Mouse (Mus musculus) forebrain, postnatal 0 days (tissue): ENCODE data around the gene Cnr2. TPM values are rescaled to one million over a fixed set of nuclear protein-coding genes. Genes with fewer than 3 reads are reported as not detected.

ENCODE experiments used
- ATAC-seq: fragments of 200-750 bp; cut with Nextera tagmentation; 2 replicates; pipeline ENCODE4 v1.8.0; 2017; ENCODE audit warnings: mild to moderate bottlenecking, moderate library complexity
- DNase-seq: peaks from one replicate; pipeline ENCODE4 v3.0.0-alpha.2; 2015
- H3K27ac ChIP-seq: fragments of 300-500 bp; sonication (generic); 2 replicates; pipeline ENCODE4 v1.5.1; 2014; ENCODE audit warnings: low read depth, mild to moderate bottlenecking, antibody characterized with exemption, low read length, moderate library complexity, mixed read lengths
- H3K27me3 ChIP-seq: fragments of 300-500 bp; sonication (generic); 2 replicates; pipeline ENCODE4 v1.6.1; 2014; ENCODE audit warnings: mild to moderate bottlenecking, low read length, mixed read lengths; ENCODE audit not compliant: insufficient read depth
- H3K36me3 ChIP-seq: fragments of 300-500 bp; sonication (generic); 2 replicates; pipeline ENCODE4 v1.6.1; 2014; ENCODE audit warnings: mild to moderate bottlenecking, moderate library complexity; ENCODE audit not compliant: insufficient read depth
- H3K4me1 ChIP-seq: fragments of 300-500 bp; sonication (generic); 2 replicates; pipeline ENCODE4 v1.6.1; 2014; ENCODE audit warnings: antibody characterized with exemption; ENCODE audit not compliant: insufficient read depth
- H3K4me2 ChIP-seq: fragments of 300-500 bp; sonication (generic); 2 replicates; pipeline ENCODE4 v1.6.1; 2014; ENCODE audit warnings: low read depth, mild to moderate bottlenecking, moderate library complexity
- H3K4me3 ChIP-seq: fragments of 300-500 bp; sonication (generic); 2 replicates; pipeline ENCODE4 v1.5.1; 2014; ENCODE audit warnings: low read depth, low read length, mixed read lengths
- H3K9ac ChIP-seq: fragments of 300-500 bp; sonication (generic); 2 replicates; pipeline ENCODE4 v1.6.1; 2014; ENCODE audit warnings: mild to moderate bottlenecking
- H3K9me3 ChIP-seq: fragments of 300-500 bp; sonication (generic); 2 replicates; pipeline ENCODE4 v1.6.1; 2016; ENCODE audit warnings: low read length
- CTCF ChIP-seq: sonication (generic); IDR thresholded peaks from 2 replicates; pipeline ENCODE4 v1.5.1; 2016; ENCODE audit warnings: antibody characterized with exemption, control low read depth, low read depth
- WGBS: fragments of 180-500 bp; shearing (Covaris S2); extraction: QIAGEN DNeasy Blood & Tissue Kit; methylation state at CpG from one replicate; pipeline ENCODE4 v1.1.7; 2014; 5-methylcytosine and 5-hydroxymethylcytosine counted together
- polyA plus RNA-seq: library from polyadenylated mRNA; unstranded; fragments of >200 nt; fragmentation: Nextera tagmentation; extraction: Ambion mirVana; gene quantifications from 2 replicates; pipeline ENCODE4 v1.2.1, GENCODE M21; 2015
- total RNA-seq: library from RNA; depleted of rRNA; stranded (reverse); fragments of >200 nt; gene quantifications from 2 replicates; pipeline ENCODE4 v1.2.3, GENCODE M21; 2014; rRNA removed

Gene Cnr2
- total and polyA plus RNA-seq, 2 experiments from 2014 or later, result 0.17 to 0.24 TPM

DNA sequence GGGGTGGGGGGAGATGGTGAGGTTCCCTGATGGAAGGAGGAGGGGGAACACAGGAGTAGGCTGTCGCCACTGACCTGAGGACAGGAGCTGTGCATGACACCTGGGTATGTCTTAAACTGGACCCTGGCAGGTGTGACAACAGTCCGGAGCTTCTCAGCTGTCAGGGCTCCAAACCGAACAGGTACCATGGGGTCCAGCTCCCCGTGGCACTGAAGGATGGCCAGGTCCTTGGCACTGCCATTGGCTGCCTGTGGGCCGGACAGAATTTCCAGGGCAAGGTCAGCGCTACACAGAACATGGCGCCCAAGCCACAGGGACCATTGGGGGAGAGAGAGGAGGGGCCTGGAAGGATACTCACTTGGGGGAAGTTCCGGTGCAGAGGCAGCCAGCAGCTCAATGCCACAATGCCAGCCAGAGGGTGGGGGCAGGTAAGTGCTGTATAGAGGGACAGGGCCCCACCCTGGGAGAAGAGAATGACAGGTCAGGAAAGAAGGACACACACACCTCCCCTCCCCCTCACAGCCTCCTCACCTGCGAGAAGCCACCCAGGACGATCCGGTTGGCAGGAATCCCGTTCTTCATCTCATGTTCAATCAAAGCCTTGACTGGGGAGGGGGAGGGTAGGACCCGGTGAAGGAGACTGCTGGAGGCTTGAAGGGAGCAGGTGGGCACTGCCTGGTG lies 74.0 kb downstream of the Cnr2 start:
- H3K36me3 ChIP-seq, result peaks cover 47% of the 10 kb centered on the region
- ATAC-seq (no peak), DNase-seq (no peak)
- H3K27me3 ChIP-seq, result no peaks in the 10 kb centered on the region
- peaks cover 15% of the 10 kb centered on the region; the same call in 1 of the 2 replicates for H3K4me1 ChIP-seq
- no peak overlapping the region for H3K4me2 ChIP-seq
- H3K27ac ChIP-seq, result no peak overlapping the region
- no peak overlapping the region for H3K9ac ChIP-seq
- no peak for TF ChIP-seq CTCF
- 85% methylated on average over 13 of the region's 13 CpGs for WGBS
- no peaks in the 10 kb centered on the region for H3K9me3 ChIP-seq
- H3K4me3 ChIP-seq, result no peak overlapping the region

Other genes with a start within 250 kb of the Cnr2 start
- 0.10 and 0.46 TPM in 2 replicates for gene Ifnlr1, start 209.1 kb upstream of the Cnr2 start, total RNA-seq
- 0.08 and 0.09 TPM in 2 replicates for gene Ifnlr1, start 209.1 kb upstream of the Cnr2 start, polyA plus RNA-seq
- 0.62 TPM in 1 of 2 replicates, not detected in the other for gene Il22ra1, start 167.2 kb upstream of the Cnr2 start, total RNA-seq
- gene Il22ra1, start 167.2 kb upstream of the Cnr2 start, polyA plus RNA-seq, result not detected in 2 replicates
- gene Myom3, start 135.7 kb upstream of the Cnr2 start, total RNA-seq, result 1.1 and 1.4 TPM in 2 replicates
- 1.7 and 2.6 TPM in 2 replicates for gene Myom3, start 135.7 kb upstream of the Cnr2 start, polyA plus RNA-seq
- gene Srsf10, start 39.6 kb upstream of the Cnr2 start, total RNA-seq, result 96.4 and 114 TPM in 2 replicates
- 131 and 143 TPM in 2 replicates for gene Srsf10, start 39.6 kb upstream of the Cnr2 start, polyA plus RNA-seq
- gene Pnrc2, start 21.5 kb upstream of the Cnr2 start, total RNA-seq, result 64.4 and 75.0 TPM in 2 replicates
- gene Pnrc2, start 21.5 kb upstream of the Cnr2 start, polyA plus RNA-seq, result 60.9 and 73.0 TPM in 2 replicates
- 30.9 and 33.2 TPM in 2 replicates for gene Fuca1, start 25.3 kb downstream of the Cnr2 start, total RNA-seq
- gene Fuca1, start 25.3 kb downstream of the Cnr2 start, polyA plus RNA-seq, result 67.7 and 75.2 TPM in 2 replicates
- 42.9 and 46.0 TPM in 2 replicates for gene Hmgcl, start 51.1 kb downstream of the Cnr2 start, total RNA-seq
- 52.6 and 58.3 TPM in 2 replicates for gene Hmgcl, start 51.1 kb downstream of the Cnr2 start, polyA plus RNA-seq
- 32.1 and 42.4 TPM in 2 replicates for gene Gale, start 68.3 kb downstream of the Cnr2 start, total RNA-seq
- gene Gale, start 68.3 kb downstream of the Cnr2 start, polyA plus RNA-seq, result 30.7 and 34.4 TPM in 2 replicates
- gene Lypla2, start 77.2 kb downstream of the Cnr2 start, total RNA-seq, result 136 and 138 TPM in 2 replicates
- 201 and 206 TPM in 2 replicates for gene Lypla2, start 77.2 kb downstream of the Cnr2 start, polyA plus RNA-seq
- gene Pithd1, start 91.9 kb downstream of the Cnr2 start, total RNA-seq, result 62.8 and 64.2 TPM in 2 replicates
- 82.2 and 93.3 TPM in 2 replicates for gene Pithd1, start 91.9 kb downstream of the Cnr2 start, polyA plus RNA-seq
- 32.2 and 36.7 TPM in 2 replicates for gene Eloa, start 126.4 kb downstream of the Cnr2 start, total RNA-seq
- gene Eloa, start 126.4 kb downstream of the Cnr2 start, polyA plus RNA-seq, result 17.2 and 21.3 TPM in 2 replicates
- 872 and 1,141 TPM in 2 replicates for gene Rpl11, start 158.0 kb downstream of the Cnr2 start, total RNA-seq
- gene Rpl11, start 158.0 kb downstream of the Cnr2 start, polyA plus RNA-seq, result 313 and 396 TPM in 2 replicates
- gene Id3, start 248.1 kb downstream of the Cnr2 start, total RNA-seq, result 134 and 153 TPM in 2 replicates
- 177 and 185 TPM in 2 replicates for gene Id3, start 248.1 kb downstream of the Cnr2 start, polyA plus RNA-seq